Mouse (Mus musculus) neural tube, embryonic 13.5 days (tissue): Measurements from ENCODE around the gene Stard10. TPM values are rescaled to one million over a fixed set of nuclear protein-coding genes. Genes with fewer than 3 reads are reported as not detected.

Source experiments
- ATAC-seq: fragments of 200-750 bp; cut with Nextera tagmentation; 2 replicates; pipeline ENCODE4 v1.8.0; 2017; ENCODE audit warnings: low read depth, mild to moderate bottlenecking, moderate TSS enrichment, moderate library complexity
- H3K27ac ChIP-seq: fragments of 300-500 bp; sonication (generic); replicated peaks from 2 replicates; pipeline ENCODE4 v1.5.1; 2015; ENCODE audit warnings: moderate library complexity, mild to moderate bottlenecking, inconsistent platforms
- H3K27me3 ChIP-seq: fragments of 300-500 bp; sonication (generic); 2 replicates; pipeline ENCODE4 v1.6.1; 2015; ENCODE audit warnings: mild to moderate bottlenecking, inconsistent platforms
- H3K36me3 ChIP-seq: fragments of 300-500 bp; sonication (generic); 2 replicates; pipeline ENCODE4 v1.6.1; 2015; ENCODE audit warnings: mild to moderate bottlenecking, inconsistent platforms
- H3K4me1 ChIP-seq: fragments of 300-500 bp; sonication (generic); replicated peaks from 2 replicates; pipeline ENCODE4 v1.6.1; 2015; ENCODE audit warnings: inconsistent platforms
- H3K4me2 ChIP-seq: fragments of 300-500 bp; sonication (generic); 2 replicates; pipeline ENCODE4 v1.6.1; 2015; ENCODE audit warnings: inconsistent platforms, mild to moderate bottlenecking, moderate library complexity
- H3K4me3 ChIP-seq: fragments of 300-500 bp; sonication (generic); 2 replicates; pipeline ENCODE4 v1.5.1; 2015; ENCODE audit warnings: mild to moderate bottlenecking, inconsistent platforms
- H3K9ac ChIP-seq: fragments of 300-500 bp; sonication (generic); 2 replicates; pipeline ENCODE4 v1.6.1; 2015; ENCODE audit warnings: moderate library complexity, mild to moderate bottlenecking, inconsistent platforms
- H3K9me3 ChIP-seq: fragments of 300-500 bp; sonication (generic); 2 replicates; pipeline ENCODE4 v1.6.1; 2016; ENCODE audit warnings: inconsistent platforms
- WGBS: fragments of 180-500 bp; shearing (Covaris S2); methylation state at CpG from one replicate; pipeline ENCODE4 v1.1.7; 2015; 5-methylcytosine and 5-hydroxymethylcytosine counted together
- polyA plus RNA-seq: library from polyadenylated mRNA; unstranded; fragments of >200 nt; fragmentation: Nextera tagmentation; extraction: Ambion mirVana; gene quantifications from 2 replicates; pipeline ENCODE4 v1.2.1, GENCODE M21; 2015

Gene Stard10
- polyA plus RNA-seq, 1 experiment from 2014 or later: 9.2 TPM

GRCm38 (mm10) chr7:101309985-101310326 lies 6.9 kb upstream of the Stard10 start:
- ATAC-seq: no peak

GRCm38 (mm10) chr7:101310327-101311028 lies 6.4 kb upstream of the Stard10 start:
- ATAC-seq: peak; percentile 96
- Histone ChIP-seq H3K4me3 (peak overlapping the region; percentile 64), H3K4me2 (peak overlapping the region; percentile 59), H3K9me3 (no peaks in the 10 kb centered on the region), H3K9ac (peak overlapping the region; percentile 76), H3K36me3 (no peaks in the 10 kb centered on the region), H3K27me3 (no peaks in the 10 kb centered on the region), H3K4me1 (peaks cover 9% of the 10 kb centered on the region), H3K27ac (peak overlapping the region; percentile 92)
- WGBS: under 1% methylated on average over 43 of the region's 43 CpGs

More at GRCm38 (mm10) chr7:101309985-101310326, 6.9 kb upstream of the Stard10 start:
- Histone ChIP-seq H3K36me3 (no peaks in the 10 kb centered on the region), H3K4me1 (peaks cover 9% of the 10 kb centered on the region), H3K4me3 (peak overlapping the region; percentile 64), H3K4me2 (peak overlapping the region; percentile 59), H3K27ac (peak overlapping the region; percentile 92), H3K9me3 (no peaks in the 10 kb centered on the region), H3K9ac (peak overlapping the region; percentile 76; the same call in 1 of the 2 replicates), H3K27me3 (no peaks in the 10 kb centered on the region)
- WGBS: 33% methylated on average over 5 of the region's 5 CpGs

GRCm38 (mm10) chr7:101311061-101311460 lies 5.8 kb upstream of the Stard10 start:
- Histone ChIP-seq H3K27me3 (no peaks in the 10 kb centered on the region), H3K4me2 (peak overlapping the region; percentile 59), H3K9ac (peak overlapping the region; percentile 53; the same call in 1 of the 2 replicates), H3K27ac (peak overlapping the region; percentile 92), H3K4me3 (peak overlapping the region; percentile 64; the same call in 1 of the 2 replicates), H3K36me3 (no peaks in the 10 kb centered on the region), H3K4me1 (peaks cover 9% of the 10 kb centered on the region), H3K9me3 (no peaks in the 10 kb centered on the region)
- peak; percentile 2; the same call in 1 of the 2 replicates for ATAC-seq
- WGBS: 27% methylated on average over 2 of the region's 2 CpGs

DNA sequence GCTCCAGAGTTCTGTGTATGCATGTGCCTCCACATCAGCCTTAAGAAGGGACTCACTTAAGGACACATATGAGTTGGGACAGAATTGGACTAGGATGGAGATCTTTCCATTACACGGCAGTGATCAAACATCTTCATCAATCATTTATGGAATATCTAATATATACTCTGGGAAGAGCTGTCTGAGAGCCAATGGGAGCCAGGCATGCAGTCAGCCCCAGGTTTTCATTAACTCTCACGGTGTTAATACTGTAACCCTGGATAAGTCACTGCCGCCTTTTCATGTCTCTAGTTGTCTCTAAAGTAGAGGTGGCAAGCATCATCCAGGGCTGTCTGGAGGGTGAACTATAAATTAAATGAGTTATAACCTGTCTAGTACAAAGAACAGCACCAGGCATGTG lies 3.9 kb upstream of the Stard10 start:
- 71% methylated on average over 3 of the region's 3 CpGs for WGBS
- Histone ChIP-seq H3K9ac (no peak overlapping the region), H3K9me3 (no peaks in the 10 kb centered on the region), H3K4me1 (peaks cover 9% of the 10 kb centered on the region), H3K4me2 (no peak overlapping the region), H3K27me3 (peaks cover 2% of the 10 kb centered on the region; the same call in 1 of the 2 replicates), H3K27ac (no peak overlapping the region), H3K4me3 (no peak overlapping the region), H3K36me3 (no peaks in the 10 kb centered on the region)
- ATAC-seq: no peak

DNA sequence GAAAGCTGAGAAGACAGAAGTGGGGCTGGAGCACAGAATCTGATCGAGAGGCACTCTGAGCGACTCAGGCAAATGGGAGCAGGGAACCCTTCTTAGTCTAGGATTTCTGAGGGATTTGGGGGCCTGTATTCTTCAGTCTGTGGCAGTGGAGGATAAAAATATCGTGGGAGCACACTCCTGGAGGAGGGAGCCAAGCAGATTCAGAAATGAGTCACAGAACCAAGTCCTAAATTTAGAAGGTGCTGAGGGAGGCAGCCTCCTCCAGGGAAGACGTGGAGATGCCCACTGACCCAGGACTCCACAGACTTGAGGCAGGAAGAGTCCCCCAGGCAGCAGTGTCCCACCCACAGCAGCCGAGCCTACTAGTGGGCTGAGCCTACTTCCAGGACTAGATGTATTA lies 2.5 kb upstream of the Stard10 start:
- Histone ChIP-seq H3K9ac (no peak overlapping the region), H3K27ac (no peak overlapping the region), H3K4me3 (no peak overlapping the region), H3K4me2 (no peak overlapping the region), H3K4me1 (peaks cover 9% of the 10 kb centered on the region), H3K36me3 (no peaks in the 10 kb centered on the region), H3K27me3 (peaks cover 13% of the 10 kb centered on the region), H3K9me3 (no peaks in the 10 kb centered on the region)
- no peak for ATAC-seq
- WGBS: 73% methylated on average over 5 of the region's 5 CpGs

- H3K9me3 ChIP-seq: no peaks in the 10 kb centered on the region
- no peaks in the 10 kb centered on the region for H3K36me3 ChIP-seq
- no peak overlapping the region for H3K9ac ChIP-seq
- no peak overlapping the region for H3K27ac ChIP-seq
- H3K4me3 ChIP-seq: no peak overlapping the region
- H3K4me2 ChIP-seq: no peak overlapping the region
- H3K27me3 ChIP-seq: peaks cover 26% of the 10 kb centered on the region
- H3K4me1 ChIP-seq: 0 out of 2 replicates have a peak, but pooled peaks cover 8% of the 10 kb centered on the region
- ATAC-seq: no peak
Observed at GRCm38 (mm10) chr7:101315699-101316098, 1.2 kb upstream of the Stard10 start.

GRCm38 (mm10) chr7:101316591-101317001 lies 290 bp upstream of the Stard10 start:
- peaks cover 9% of the 10 kb centered on the region for H3K4me1 ChIP-seq
- H3K4me3 ChIP-seq: no peak overlapping the region
- no peak for ATAC-seq
- 70% methylated on average over 6 of the region's 6 CpGs for WGBS
- no peaks in the 10 kb centered on the region for H3K9me3 ChIP-seq
- H3K36me3 ChIP-seq: no peaks in the 10 kb centered on the region
- no peak overlapping the region for H3K27ac ChIP-seq
- H3K27me3 ChIP-seq: peaks cover 27% of the 10 kb centered on the region
- no peak overlapping the region for H3K9ac ChIP-seq
- H3K4me2 ChIP-seq: no peak overlapping the region

GRCm38 (mm10) chr7:101318848-101319247 lies 2.0 kb downstream of the Stard10 start:
- ATAC-seq: no peak
- no peak overlapping the region for H3K4me2 ChIP-seq
- peaks cover 48% of the 10 kb centered on the region for H3K27me3 ChIP-seq
- H3K9me3 ChIP-seq: no peaks in the 10 kb centered on the region
- no peak overlapping the region for H3K27ac ChIP-seq
- H3K36me3 ChIP-seq: no peaks in the 10 kb centered on the region
- H3K4me1 ChIP-seq: peaks cover 20% of the 10 kb centered on the region
- 70% methylated on average over 4 of the region's 4 CpGs for WGBS
- no peak overlapping the region for H3K9ac ChIP-seq
- no peak overlapping the region for H3K4me3 ChIP-seq

- Histone ChIP-seq H3K27me3 (peaks cover 48% of the 10 kb centered on the region), H3K36me3 (no peaks in the 10 kb centered on the region), H3K4me2 (no peak overlapping the region), H3K4me1 (peaks cover 20% of the 10 kb centered on the region), H3K9me3 (no peaks in the 10 kb centered on the region), H3K27ac (no peak overlapping the region), H3K9ac (no peak overlapping the region), H3K4me3 (no peak overlapping the region)
- no peak for ATAC-seq
- 90% methylated on average over 1 of the region's 1 CpGs for WGBS
Observed at GRCm38 (mm10) chr7:101319796-101320195, 2.9 kb downstream of the Stard10 start.

- WGBS: 6% methylated on average over 21 of the region's 37 CpGs
- no peak overlapping the region for H3K27ac ChIP-seq
- no peaks in the 10 kb centered on the region for H3K9me3 ChIP-seq
- H3K9ac ChIP-seq: peak overlapping the region; percentile 80
- H3K4me1 ChIP-seq: peaks cover 20% of the 10 kb centered on the region
- H3K4me2 ChIP-seq: peak overlapping the region; percentile 95
- peaks cover 48% of the 10 kb centered on the region for H3K27me3 ChIP-seq
- no peaks in the 10 kb centered on the region for H3K36me3 ChIP-seq
- H3K4me3 ChIP-seq: peak overlapping the region; percentile 76
- ATAC-seq: peak; percentile 80
Observed at GRCm38 (mm10) chr7:101320399-101321217, 3.7 kb downstream of the Stard10 start.

DNA sequence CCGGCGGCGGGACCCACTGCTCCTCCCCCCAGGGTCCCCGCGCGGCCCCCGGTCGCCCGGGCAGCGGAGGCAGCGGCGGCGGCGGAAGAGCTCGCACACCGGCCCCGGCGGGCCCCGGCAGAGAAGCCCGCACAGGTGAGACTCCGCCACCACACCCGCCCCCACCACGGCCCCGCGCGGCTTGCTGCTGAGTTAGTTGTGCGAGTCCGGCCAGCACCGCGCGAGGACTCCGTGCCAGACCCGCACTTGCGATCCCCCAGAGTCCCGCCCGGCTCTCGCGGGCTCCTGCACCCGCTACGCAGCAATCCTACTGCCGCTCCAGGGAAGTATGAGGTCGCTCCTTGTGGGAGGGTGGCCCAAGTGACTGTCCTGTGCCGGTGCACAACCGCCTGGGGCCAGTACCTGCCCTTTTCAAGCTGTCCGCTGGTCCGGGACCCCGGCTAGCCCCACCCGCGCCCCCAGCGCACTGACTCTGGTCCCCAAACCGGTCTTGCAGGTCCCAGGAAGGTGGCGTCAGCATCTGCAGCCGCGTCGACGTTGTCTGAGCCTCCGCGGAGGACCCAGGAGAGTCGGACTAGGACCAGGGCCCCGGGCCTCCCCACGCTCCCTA lies 4.4 kb downstream of the Stard10 start:
- H3K4me3 ChIP-seq: peak overlapping the region; percentile 76
- H3K9me3 ChIP-seq: no peaks in the 10 kb centered on the region
- peaks cover 20% of the 10 kb centered on the region for H3K4me1 ChIP-seq
- ATAC-seq: peak; percentile 66
- H3K27ac ChIP-seq: no peak overlapping the region
- H3K4me2 ChIP-seq: peak overlapping the region; percentile 95
- peak overlapping the region; percentile 80 for H3K9ac ChIP-seq
- H3K36me3 ChIP-seq: no peaks in the 10 kb centered on the region
- WGBS: 1% methylated on average over 42 of the region's 61 CpGs
- peaks cover 48% of the 10 kb centered on the region for H3K27me3 ChIP-seq

DNA sequence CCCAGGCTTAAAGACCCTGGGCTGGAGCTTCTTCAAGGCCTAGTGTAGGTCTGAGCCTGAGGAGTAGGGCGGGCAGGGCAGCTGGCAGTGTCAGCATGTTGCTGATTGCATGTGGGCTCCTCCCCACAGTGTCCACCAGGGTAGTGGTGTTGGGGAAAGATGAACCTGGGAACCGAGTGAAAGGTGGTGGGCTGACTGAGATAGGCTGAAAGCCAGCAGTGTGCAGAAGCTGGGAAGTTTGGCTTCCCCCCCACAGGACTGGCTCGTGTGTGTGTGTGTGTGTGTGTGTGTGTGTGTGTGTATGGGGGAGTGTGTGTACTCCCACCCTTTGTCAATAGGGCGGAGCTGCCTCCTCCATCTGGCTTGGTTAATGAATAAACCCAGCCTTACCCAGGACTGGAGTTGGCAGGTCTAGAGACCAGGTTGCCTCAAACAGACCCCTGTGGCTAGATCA lies 6.3 kb downstream of the Stard10 start:
- no peak overlapping the region for H3K9ac ChIP-seq
- 57% methylated on average over 4 of the region's 4 CpGs for WGBS
- peaks cover 20% of the 10 kb centered on the region for H3K4me1 ChIP-seq
- H3K36me3 ChIP-seq: no peaks in the 10 kb centered on the region
- no peak overlapping the region for H3K27ac ChIP-seq
- H3K27me3 ChIP-seq: peaks cover 45% of the 10 kb centered on the region
- H3K9me3 ChIP-seq: no peaks in the 10 kb centered on the region
- no peak for ATAC-seq
- no peak overlapping the region for H3K4me2 ChIP-seq
- H3K4me3 ChIP-seq: no peak overlapping the region
